Mouse (Mus musculus): Measurements from ENCODE around the gene Ofd1.

Gene Ofd1

GRCm38 (mm10) chrX:166383606-166384005 lies 56.9 kb downstream of the Ofd1 start:
- TF ChIP-seq POU5F1 (IDR thresholded peaks at IDR 0.05; ENCODE audit: borderline replicate concordance, low read length) (no peak), CTCF (conservative IDR thresholded peaks at IDR 0.05; ENCODE audit: low read length) (no peak), NANOG (IDR thresholded peaks at IDR 0.05; ENCODE audit: borderline replicate concordance, low read length) (no peak)
- no peak overlapping the region for H3K4me3 ChIP-seq (replicated peaks; ENCODE audit: low read length)
- H3K9me3 ChIP-seq (ENCODE audit: low read length) = no peaks in the 10 kb centered on the region
- H3K36me3 ChIP-seq (ENCODE audit: insufficient read depth, low read length) = no peaks in the 10 kb centered on the region
- H3K27me3 ChIP-seq (ENCODE audit: insufficient read depth, low read length) = no peaks in the 10 kb centered on the region
- no peaks in the 10 kb centered on the region for H3K4me1 ChIP-seq (replicated peaks; ENCODE audit: low read depth, low read length)

GRCm38 (mm10) chrX:166378652-166379051 lies 61.9 kb downstream of the Ofd1 start:
- H3K9me3 ChIP-seq (ENCODE audit: low read length) = no peaks in the 10 kb centered on the region
- no peak overlapping the region for H3K4me3 ChIP-seq (replicated peaks; ENCODE audit: low read length)
- no peak for TF ChIP-seq POU5F1 (IDR thresholded peaks at IDR 0.05; ENCODE audit: borderline replicate concordance, low read length)
- no peak for TF ChIP-seq CTCF (conservative IDR thresholded peaks at IDR 0.05; ENCODE audit: low read length)
- no peak for TF ChIP-seq NANOG (IDR thresholded peaks at IDR 0.05; ENCODE audit: borderline replicate concordance, low read length)
- H3K4me1 ChIP-seq (replicated peaks; ENCODE audit: low read depth, low read length) = no peaks in the 10 kb centered on the region
- no peaks in the 10 kb centered on the region for H3K27me3 ChIP-seq (ENCODE audit: insufficient read depth, low read length)
- no peaks in the 10 kb centered on the region for H3K36me3 ChIP-seq (ENCODE audit: insufficient read depth, low read length)

GRCm38 (mm10) chrX:166376681-166377328 lies 63.7 kb downstream of the Ofd1 start:
- Histone ChIP-seq H3K4me1 (replicated peaks; ENCODE audit: low read depth, low read length) (no peaks in the 10 kb centered on the region), H3K36me3 (ENCODE audit: insufficient read depth, low read length) (no peaks in the 10 kb centered on the region), H3K4me3 (replicated peaks; ENCODE audit: low read length) (no peak overlapping the region), H3K27me3 (ENCODE audit: insufficient read depth, low read length) (no peaks in the 10 kb centered on the region), H3K9me3 (ENCODE audit: low read length) (no peaks in the 10 kb centered on the region)
- no peak for TF ChIP-seq CTCF (conservative IDR thresholded peaks at IDR 0.05; ENCODE audit: low read length)
- TF ChIP-seq NANOG (IDR thresholded peaks at IDR 0.05; ENCODE audit: borderline replicate concordance, low read length) = no peak
- TF ChIP-seq POU5F1 (IDR thresholded peaks at IDR 0.05; ENCODE audit: borderline replicate concordance, low read length) = no peak

- no peaks in the 10 kb centered on the region for H3K27me3 ChIP-seq (ENCODE audit: insufficient read depth, low read length)
- no peak for TF ChIP-seq CTCF (conservative IDR thresholded peaks at IDR 0.05; ENCODE audit: low read length)
- H3K9me3 ChIP-seq (ENCODE audit: low read length) = no peaks in the 10 kb centered on the region
- no peaks in the 10 kb centered on the region for H3K4me1 ChIP-seq (replicated peaks; ENCODE audit: low read depth, low read length)
- no peaks in the 10 kb centered on the region for H3K36me3 ChIP-seq (ENCODE audit: insufficient read depth, low read length)
- H3K4me3 ChIP-seq (replicated peaks; ENCODE audit: low read length) = no peak overlapping the region
Observed at GRCm38 (mm10) chrX:166365458-166366213, 74.9 kb downstream of the Ofd1 start.

DNA sequence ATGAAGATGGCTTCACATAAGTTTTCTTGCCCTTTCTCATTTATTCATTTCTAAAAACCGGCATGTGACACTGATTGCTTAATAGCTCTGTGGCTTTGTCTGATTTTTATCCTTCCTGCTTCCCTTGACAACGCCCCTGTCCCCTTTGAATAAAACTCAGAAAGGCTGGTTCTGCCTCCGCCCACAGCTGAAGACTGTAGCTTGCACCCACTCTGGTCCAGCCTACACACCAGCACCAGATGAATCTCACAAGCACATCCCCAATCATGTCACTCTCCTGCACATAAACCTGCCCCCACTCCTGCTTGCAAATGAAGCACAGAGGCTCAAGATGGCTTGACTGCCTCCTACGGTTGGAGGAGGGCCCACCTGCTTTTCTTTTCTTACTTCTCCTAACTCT lies 80.0 kb downstream of the Ofd1 start:
- Histone ChIP-seq H3K4me3 (replicated peaks; ENCODE audit: low read length) (no peak overlapping the region), H3K4me1 (replicated peaks; ENCODE audit: low read depth, low read length) (no peaks in the 10 kb centered on the region), H3K36me3 (ENCODE audit: insufficient read depth, low read length) (no peaks in the 10 kb centered on the region), H3K27me3 (ENCODE audit: insufficient read depth, low read length) (no peaks in the 10 kb centered on the region), H3K9me3 (ENCODE audit: low read length) (no peaks in the 10 kb centered on the region)
- TF ChIP-seq POU5F1 (IDR thresholded peaks at IDR 0.05; ENCODE audit: borderline replicate concordance, low read length) (no peak), CTCF (conservative IDR thresholded peaks at IDR 0.05; ENCODE audit: low read length) (no peak), NANOG (IDR thresholded peaks at IDR 0.05; ENCODE audit: borderline replicate concordance, low read length) (no peak)

GRCm38 (mm10) chrX:166359927-166360440 lies 80.5 kb downstream of the Ofd1 start:
- H3K4me1 ChIP-seq (replicated peaks; ENCODE audit: low read depth, low read length) = no peaks in the 10 kb centered on the region
- no peaks in the 10 kb centered on the region for H3K27me3 ChIP-seq (ENCODE audit: insufficient read depth, low read length)
- no peaks in the 10 kb centered on the region for H3K9me3 ChIP-seq (ENCODE audit: low read length)
- no peak for TF ChIP-seq POU5F1 (IDR thresholded peaks at IDR 0.05; ENCODE audit: borderline replicate concordance, low read length)
- TF ChIP-seq NANOG (IDR thresholded peaks at IDR 0.05; ENCODE audit: borderline replicate concordance, low read length) = no peak
- no peak for TF ChIP-seq CTCF (conservative IDR thresholded peaks at IDR 0.05; ENCODE audit: low read length)
- H3K4me3 ChIP-seq (replicated peaks; ENCODE audit: low read length) = no peak overlapping the region
- no peaks in the 10 kb centered on the region for H3K36me3 ChIP-seq (ENCODE audit: insufficient read depth, low read length)

DNA sequence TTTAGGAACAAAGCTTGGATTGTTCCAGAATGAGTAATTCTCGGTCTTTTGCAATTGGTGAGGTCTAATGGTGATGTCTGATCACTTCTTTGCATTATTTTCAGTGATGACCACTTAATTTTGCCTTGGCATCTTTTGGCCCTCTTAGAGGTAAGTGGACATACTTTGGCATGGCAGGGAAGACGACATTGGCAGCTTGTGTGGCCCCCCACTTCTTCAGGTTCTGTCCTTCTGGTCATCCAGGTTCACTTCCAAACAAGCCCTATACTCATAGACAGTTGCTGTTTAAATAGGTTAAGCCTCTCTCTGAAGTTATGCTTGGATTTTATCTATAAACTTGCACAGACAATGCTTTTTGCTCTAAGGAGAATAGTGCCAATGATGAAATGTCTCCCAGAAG lies 81.5 kb downstream of the Ofd1 start:
- no peak for TF ChIP-seq CTCF (conservative IDR thresholded peaks at IDR 0.05; ENCODE audit: low read length)
- TF ChIP-seq POU5F1 (IDR thresholded peaks at IDR 0.05; ENCODE audit: borderline replicate concordance, low read length) = no peak
- TF ChIP-seq NANOG (IDR thresholded peaks at IDR 0.05; ENCODE audit: borderline replicate concordance, low read length) = no peak
- Histone ChIP-seq H3K9me3 (ENCODE audit: low read length) (no peaks in the 10 kb centered on the region), H3K4me3 (replicated peaks; ENCODE audit: low read length) (no peak overlapping the region), H3K4me1 (replicated peaks; ENCODE audit: low read depth, low read length) (no peaks in the 10 kb centered on the region), H3K27me3 (ENCODE audit: insufficient read depth, low read length) (no peaks in the 10 kb centered on the region), H3K36me3 (ENCODE audit: insufficient read depth, low read length) (no peaks in the 10 kb centered on the region)

GRCm38 (mm10) chrX:166356276-166356675 lies 84.2 kb downstream of the Ofd1 start:
- Histone ChIP-seq H3K9me3 (ENCODE audit: low read length) (no peaks in the 10 kb centered on the region), H3K4me1 (replicated peaks; ENCODE audit: low read depth, low read length) (no peaks in the 10 kb centered on the region), H3K36me3 (ENCODE audit: insufficient read depth, low read length) (no peaks in the 10 kb centered on the region), H3K4me3 (replicated peaks; ENCODE audit: low read length) (no peak overlapping the region), H3K27me3 (ENCODE audit: insufficient read depth, low read length) (no peaks in the 10 kb centered on the region)
- no peak for TF ChIP-seq CTCF (conservative IDR thresholded peaks at IDR 0.05; ENCODE audit: low read length)
- TF ChIP-seq POU5F1 (IDR thresholded peaks at IDR 0.05; ENCODE audit: borderline replicate concordance, low read length) = no peak
- TF ChIP-seq NANOG (IDR thresholded peaks at IDR 0.05; ENCODE audit: borderline replicate concordance, low read length) = no peak
